Mouse (Mus musculus) lung, postnatal 0 days (tissue): Measurements from ENCODE around the gene Sparcl1. TPM values are rescaled to one million over a fixed set of nuclear protein-coding genes. Genes with fewer than 3 reads are reported as not detected.

Experiments used
- ATAC-seq: fragments of 200-750 bp; cut with Nextera tagmentation; 2 replicates; pipeline ENCODE4 v1.8.0; 2017; ENCODE audit warnings: moderate library complexity
- DNase-seq: peaks from one replicate; pipeline ENCODE4 v3.0.0-alpha.2; 2016; ENCODE audit warnings: low spot score
- H3K27ac ChIP-seq: fragments of 300-500 bp; sonication (generic); 2 replicates; pipeline ENCODE4 v1.5.1; 2014; ENCODE audit warnings: antibody characterized with exemption, mild to moderate bottlenecking, low read length, mixed read lengths
- H3K27me3 ChIP-seq: fragments of 300-500 bp; sonication (generic); replicated peaks from 2 replicates; pipeline ENCODE4 v1.6.1; 2014; ENCODE audit warnings: low read length, mixed read lengths; ENCODE audit not compliant: insufficient read depth
- H3K36me3 ChIP-seq: fragments of 300-500 bp; sonication (generic); 2 replicates; pipeline ENCODE4 v1.6.1; 2014; ENCODE audit warnings: low read length, mixed read lengths; ENCODE audit not compliant: insufficient read depth
- H3K4me1 ChIP-seq: fragments of 300-500 bp; sonication (generic); 2 replicates; pipeline ENCODE4 v1.6.1; 2014; ENCODE audit warnings: antibody characterized with exemption, low read depth, low read length, mixed read lengths; ENCODE audit not compliant: insufficient read depth
- H3K4me2 ChIP-seq: fragments of 300-500 bp; sonication (generic); replicated peaks from 2 replicates; pipeline ENCODE4 v1.6.1; 2014; ENCODE audit warnings: low read depth, mild to moderate bottlenecking, low read length, moderate library complexity, mixed read lengths
- H3K4me3 ChIP-seq: fragments of 300-500 bp; sonication (generic); 2 replicates; pipeline ENCODE4 v1.5.1; 2014; ENCODE audit warnings: low read depth, low read length
- H3K9ac ChIP-seq: fragments of 300-500 bp; sonication (generic); replicated peaks from 2 replicates; pipeline ENCODE4 v1.6.1; 2014; ENCODE audit warnings: low read depth, mild to moderate bottlenecking
- H3K9me3 ChIP-seq: fragments of 300-500 bp; sonication (generic); 2 replicates; pipeline ENCODE4 v1.6.1; 2016; ENCODE audit warnings: low read length, mixed read lengths
- CTCF ChIP-seq: IDR thresholded peaks from 2 replicates; pipeline ENCODE4 v1.5.1; 2016; ENCODE audit warnings: antibody characterized with exemption, mild to moderate bottlenecking
- EP300 ChIP-seq: IDR thresholded peaks from 2 replicates; pipeline ENCODE4 v1.6.1; 2016; ENCODE audit warnings: antibody characterized with exemption, mild to moderate bottlenecking, control low read depth
- WGBS: fragments of 180-500 bp; shearing (Covaris S2); extraction: QIAGEN DNeasy Blood & Tissue Kit; methylation state at CpG from one replicate; pipeline ENCODE4 v1.1.7; 2014; 5-methylcytosine and 5-hydroxymethylcytosine counted together
- microRNA-seq: library from miRNA; unstranded; fragments of <30 nt; microRNA quantifications from one replicate; pipeline ENCODE4, GENCODE M21; 2016
- polyA plus RNA-seq: library from polyadenylated mRNA; unstranded; fragments of >200 nt; fragmentation: Nextera tagmentation; extraction: Ambion mirVana; gene quantifications from 2 replicates; pipeline ENCODE4 v1.2.1, GENCODE M21; 2015

The Sparcl1 gene
- polyA plus RNA-seq, 1 experiment from 2014 or later = 285 TPM

- TF ChIP-seq EP300 (no peak), CTCF (no peak)
- DNase-seq = no peak
- no peaks in the 10 kb centered on the region for H3K36me3 ChIP-seq
- H3K4me3 ChIP-seq = no peak overlapping the region
- no peak overlapping the region for H3K27ac ChIP-seq
- H3K27me3 ChIP-seq = no peaks in the 10 kb centered on the region
- H3K9me3 ChIP-seq = no peaks in the 10 kb centered on the region
- ATAC-seq = no peak
- 86% methylated on average over 1 of the region's 1 CpGs for WGBS
- H3K4me1 ChIP-seq = no peaks in the 10 kb centered on the region
- H3K9ac ChIP-seq = no peak overlapping the region
- H3K4me2 ChIP-seq = no peak overlapping the region
These were observed 76.8 kb downstream of the Sparcl1 start for GRCm38 (mm10) chr5:104036686-104037085.

- TF ChIP-seq CTCF (no peak), EP300 (no peak)
- H3K27ac ChIP-seq = no peak overlapping the region
- no peaks in the 10 kb centered on the region for H3K36me3 ChIP-seq
- no peaks in the 10 kb centered on the region for H3K9me3 ChIP-seq
- no peaks in the 10 kb centered on the region for H3K4me1 ChIP-seq
- no peak overlapping the region for H3K9ac ChIP-seq
- no peak overlapping the region for H3K4me2 ChIP-seq
- no peaks in the 10 kb centered on the region for H3K27me3 ChIP-seq
- no peak for ATAC-seq
- H3K4me3 ChIP-seq = no peak overlapping the region
- WGBS = 31% methylated on average over 1 of the region's 1 CpGs
- DNase-seq = no peak
These were observed 77.7 kb downstream of the Sparcl1 start for GRCm38 (mm10) chr5:104035824-104036223.

- no peaks in the 10 kb centered on the region for H3K9me3 ChIP-seq
- ATAC-seq (no peak), DNase-seq (no peak)
- no peak overlapping the region for H3K27ac ChIP-seq
- no peak overlapping the region for H3K4me2 ChIP-seq
- no peak overlapping the region for H3K9ac ChIP-seq
- H3K4me3 ChIP-seq = no peak overlapping the region
- H3K4me1 ChIP-seq = no peaks in the 10 kb centered on the region
- TF ChIP-seq EP300 (no peak), CTCF (no peak)
- no peaks in the 10 kb centered on the region for H3K36me3 ChIP-seq
- H3K27me3 ChIP-seq = no peaks in the 10 kb centered on the region
These were observed 78.5 kb downstream of the Sparcl1 start for GRCm38 (mm10) chr5:104035066-104035465.

GRCm38 (mm10) chr5:104032434-104033097, 81.0 kb downstream of the Sparcl1 start:
- Histone ChIP-seq H3K4me2 (no peak overlapping the region), H3K4me3 (no peak overlapping the region), H3K27ac (no peak overlapping the region), H3K9me3 (no peaks in the 10 kb centered on the region), H3K36me3 (no peaks in the 10 kb centered on the region), H3K9ac (no peak overlapping the region), H3K4me1 (no peaks in the 10 kb centered on the region), H3K27me3 (no peaks in the 10 kb centered on the region)
- no peak for TF ChIP-seq EP300
- TF ChIP-seq CTCF = no peak
- WGBS = 54% methylated on average over 2 of the region's 2 CpGs
- DNase-seq (no peak), ATAC-seq (no peak)

Small RNA genes lying within 50 kb of the gene (microRNA-seq; reads per million reads assigned to microRNA genes)
- 1.2 reads per million for gene Mir5619

Other genes with a start within 250 kb of the Sparcl1 start
- 7.1 and 8.0 TPM in 2 replicates for gene Klhl8, start 202.5 kb downstream of the Sparcl1 start, polyA plus RNA-seq
- 0.20 TPM in 1 of 2 replicates, not detected in the other for gene Hsd17b13, start 136.3 kb downstream of the Sparcl1 start, polyA plus RNA-seq
- 15.9 and 17.8 TPM in 2 replicates for gene Hsd17b11, start 91.8 kb downstream of the Sparcl1 start, polyA plus RNA-seq
- 58.8 and 66.0 TPM in 2 replicates for gene Nudt9, start 67.4 kb downstream of the Sparcl1 start, polyA plus RNA-seq
- not detected in 2 replicates for gene Gm17660, start 36.1 kb downstream of the Sparcl1 start, polyA plus RNA-seq
- 0.02 TPM in 1 of 2 replicates, not detected in the other for gene Dspp, start 57.0 kb upstream of the Sparcl1 start, polyA plus RNA-seq
- gene Dmp1, start 88.9 kb upstream of the Sparcl1 start, polyA plus RNA-seq = 0.05 and 0.07 TPM in 2 replicates
- gene Ibsp, start 185.4 kb upstream of the Sparcl1 start, polyA plus RNA-seq = 0.37 and 1.2 TPM in 2 replicates
- not detected in 2 replicates for gene Mepe, start 211.6 kb upstream of the Sparcl1 start, polyA plus RNA-seq